Mouse (Mus musculus) lung, postnatal 0 days (tissue): ENCODE measurements around the gene Kcnk12.

ENCODE experiments used
- CTCF ChIP-seq: IDR thresholded peaks from 2 replicates; pipeline ENCODE4 v1.5.1; 2016; ENCODE audit warnings: antibody characterized with exemption, mild to moderate bottlenecking
- EP300 ChIP-seq: IDR thresholded peaks from 2 replicates; pipeline ENCODE4 v1.6.1; 2016; ENCODE audit warnings: antibody characterized with exemption, mild to moderate bottlenecking, control low read depth

DNA sequence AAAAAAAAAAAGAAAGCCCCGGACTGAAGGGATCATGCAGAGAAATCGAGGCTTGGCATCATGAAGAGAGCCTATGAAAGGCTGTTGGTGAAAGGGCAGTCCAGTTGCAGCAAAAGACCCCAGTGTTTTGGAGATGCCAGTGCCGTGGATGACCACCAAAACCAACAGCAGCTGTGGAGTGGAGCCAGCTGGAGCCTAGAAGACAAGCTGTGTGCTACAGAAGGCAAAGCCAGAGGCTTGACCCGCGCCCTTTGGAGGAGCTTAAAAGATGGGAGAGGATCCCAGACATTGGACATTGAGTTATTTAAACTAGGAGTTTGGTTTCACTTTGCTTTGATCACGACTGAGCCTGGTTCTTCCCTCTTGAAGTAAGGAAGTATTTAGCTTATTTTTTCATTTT lies 9.6 kb downstream of the Kcnk12 start:
- TF ChIP-seq CTCF (no peak), EP300 (no peak)
